Mouse (Mus musculus): ENCODE measurements around the gene Clec12b. TPM values are rescaled to one million over a fixed set of nuclear protein-coding genes. Genes with fewer than 3 reads are reported as not detected.
"Not testable (repeated sequence)": the region's sequence is repeated elsewhere in the genome, so short reads cannot be mapped to it uniquely, and the experiment has no call there.

The Clec12b gene
- polyA plus RNA-seq, 1 experiment from 2014 or later = 0.27 TPM

- no peaks in the 10 kb centered on the region for H3K4me1 ChIP-seq (ENCODE audit: control insufficient read depth, insufficient read depth, low read length)
- H3K9me3 ChIP-seq (ENCODE audit: control insufficient read depth, low read length) = no peaks in the 10 kb centered on the region
- H3K27ac ChIP-seq (ENCODE audit: low read depth, low read length) = no peak overlapping the region
- H3K36me3 ChIP-seq (ENCODE audit: control insufficient read depth, insufficient read depth, low read length) = no peaks in the 10 kb centered on the region
- H3K4me2 ChIP-seq (ENCODE audit: low read depth, low read length) = no peak overlapping the region
- no peak for ATAC-seq (ENCODE audit: low read depth)
- H3K9ac ChIP-seq (replicated peaks; ENCODE audit: low read depth, low read length) = no peak overlapping the region
- no peaks in the 10 kb centered on the region for H3K27me3 ChIP-seq (ENCODE audit: control insufficient read depth, insufficient read depth, low read length)
- H3K4me3 ChIP-seq (ENCODE audit: low read depth, low read length) = no peak overlapping the region
These were observed 29.2 kb downstream of the Clec12b start for GRCm38 (mm10) chr6:129356430-129356829.

- no peak overlapping the region for H3K27ac ChIP-seq (ENCODE audit: low read depth, low read length)
- no peaks in the 10 kb centered on the region for H3K4me1 ChIP-seq (ENCODE audit: control insufficient read depth, insufficient read depth, low read length)
- ATAC-seq (ENCODE audit: low read depth) = no peak
- H3K36me3 ChIP-seq (ENCODE audit: control insufficient read depth, insufficient read depth, low read length) = no peaks in the 10 kb centered on the region
- H3K4me3 ChIP-seq (ENCODE audit: low read depth, low read length) = no peak overlapping the region
- 98% methylated on average over 2 of the region's 2 CpGs for WGBS
- no peaks in the 10 kb centered on the region for H3K27me3 ChIP-seq (ENCODE audit: control insufficient read depth, insufficient read depth, low read length)
- no peak overlapping the region for H3K9ac ChIP-seq (replicated peaks; ENCODE audit: low read depth, low read length)
- no peaks in the 10 kb centered on the region for H3K9me3 ChIP-seq (ENCODE audit: control insufficient read depth, low read length)
- H3K4me2 ChIP-seq (ENCODE audit: low read depth, low read length) = no peak overlapping the region
These were observed 29.9 kb downstream of the Clec12b start for GRCm38 (mm10) chr6:129355774-129356173.

- Histone ChIP-seq H3K27ac (ENCODE audit: low read depth, low read length) (no peak overlapping the region), H3K4me3 (ENCODE audit: low read depth, low read length) (no peak overlapping the region), H3K9ac (replicated peaks; ENCODE audit: low read depth, low read length) (no peak overlapping the region), H3K27me3 (ENCODE audit: control insufficient read depth, insufficient read depth, low read length) (no peaks in the 10 kb centered on the region), H3K36me3 (ENCODE audit: control insufficient read depth, insufficient read depth, low read length) (no peaks in the 10 kb centered on the region), H3K9me3 (ENCODE audit: control insufficient read depth, low read length) (no peaks in the 10 kb centered on the region), H3K4me1 (ENCODE audit: control insufficient read depth, insufficient read depth, low read length) (no peaks in the 10 kb centered on the region), H3K4me2 (ENCODE audit: low read depth, low read length) (no peak overlapping the region)
- 95% methylated on average over 3 of the region's 3 CpGs for WGBS
- no peak for ATAC-seq (ENCODE audit: low read depth)
These were observed 34.6 kb downstream of the Clec12b start for GRCm38 (mm10) chr6:129351091-129351490.

GRCm38 (mm10) chr6:129349524-129350352, 35.9 kb downstream of the Clec12b start:
- H3K4me2 ChIP-seq (ENCODE audit: low read depth, low read length) = no peak overlapping the region
- ATAC-seq (ENCODE audit: low read depth) = no peak
- H3K9me3 ChIP-seq (ENCODE audit: control insufficient read depth, low read length) = no peaks in the 10 kb centered on the region
- no peaks in the 10 kb centered on the region for H3K27me3 ChIP-seq (ENCODE audit: control insufficient read depth, insufficient read depth, low read length)
- H3K4me1 ChIP-seq (ENCODE audit: control insufficient read depth, insufficient read depth, low read length) = no peaks in the 10 kb centered on the region
- WGBS = 65% methylated on average over 4 of the region's 4 CpGs
- H3K27ac ChIP-seq (ENCODE audit: low read depth, low read length) = no peak overlapping the region
- no peak overlapping the region for H3K4me3 ChIP-seq (ENCODE audit: low read depth, low read length)
- no peak overlapping the region for H3K9ac ChIP-seq (replicated peaks; ENCODE audit: low read depth, low read length)
- H3K36me3 ChIP-seq (ENCODE audit: control insufficient read depth, insufficient read depth, low read length) = no peaks in the 10 kb centered on the region

GRCm38 (mm10) chr6:129344408-129344807, 41.3 kb downstream of the Clec12b start:
- H3K4me2 ChIP-seq (ENCODE audit: low read depth, low read length) = no peak overlapping the region
- no peak overlapping the region for H3K9ac ChIP-seq (replicated peaks; ENCODE audit: low read depth, low read length)
- H3K36me3 ChIP-seq (ENCODE audit: control insufficient read depth, insufficient read depth, low read length) = no peaks in the 10 kb centered on the region
- H3K4me3 ChIP-seq (ENCODE audit: low read depth, low read length) = no peak overlapping the region
- WGBS = 82% methylated on average over 3 of the region's 3 CpGs
- H3K9me3 ChIP-seq (ENCODE audit: control insufficient read depth, low read length) = no peaks in the 10 kb centered on the region
- H3K27ac ChIP-seq (ENCODE audit: low read depth, low read length) = no peak overlapping the region
- H3K4me1 ChIP-seq (ENCODE audit: control insufficient read depth, insufficient read depth, low read length) = no peaks in the 10 kb centered on the region
- no peak for ATAC-seq (ENCODE audit: low read depth)
- no peaks in the 10 kb centered on the region for H3K27me3 ChIP-seq (ENCODE audit: control insufficient read depth, insufficient read depth, low read length)

GRCm38 (mm10) chr6:129342391-129342790, 43.3 kb downstream of the Clec12b start, which contains the start of gene Clec12a:
Gene Clec12a (plus strand): TSS chr6:129342691.
- H3K4me1 ChIP-seq (ENCODE audit: control insufficient read depth, insufficient read depth, low read length); H3K9me3 ChIP-seq (ENCODE audit: control insufficient read depth, low read length); H3K9ac ChIP-seq (replicated peaks; ENCODE audit: low read depth, low read length); H3K27ac ChIP-seq (ENCODE audit: low read depth, low read length); H3K27me3 ChIP-seq (ENCODE audit: control insufficient read depth, insufficient read depth, low read length); H3K36me3 ChIP-seq (ENCODE audit: control insufficient read depth, insufficient read depth, low read length); H3K4me3 ChIP-seq (ENCODE audit: low read depth, low read length); H3K4me2 ChIP-seq (ENCODE audit: low read depth, low read length); ATAC-seq (ENCODE audit: low read depth): not testable (repeated sequence)
- WGBS = 81% methylated on average over 4 of the region's 4 CpGs

GRCm38 (mm10) chr6:129337751-129338150, 47.9 kb downstream of the Clec12b start:
- 83% methylated on average over 1 of the region's 1 CpGs for WGBS
- Histone ChIP-seq H3K9ac (replicated peaks; ENCODE audit: low read depth, low read length) (no peak overlapping the region), H3K4me3 (ENCODE audit: low read depth, low read length) (no peak overlapping the region)

GRCm38 (mm10) chr6:129333674-129334078, 52.0 kb downstream of the Clec12b start:
- no peaks in the 10 kb centered on the region for H3K4me1 ChIP-seq (ENCODE audit: control insufficient read depth, insufficient read depth, low read length)
- H3K36me3 ChIP-seq (ENCODE audit: control insufficient read depth, insufficient read depth, low read length) = no peaks in the 10 kb centered on the region
- no peaks in the 10 kb centered on the region for H3K27me3 ChIP-seq (ENCODE audit: control insufficient read depth, insufficient read depth, low read length)
- ATAC-seq (ENCODE audit: low read depth) = peak; percentile 94
- H3K4me3 ChIP-seq (ENCODE audit: low read depth, low read length) = no peak overlapping the region
- H3K9me3 ChIP-seq (ENCODE audit: control insufficient read depth, low read length) = no peaks in the 10 kb centered on the region
- no peak overlapping the region for H3K9ac ChIP-seq (replicated peaks; ENCODE audit: low read depth, low read length)
- peak overlapping the region; percentile 26; the same call in 1 of the 2 replicates for H3K4me2 ChIP-seq (ENCODE audit: low read depth, low read length)
- 17% methylated on average over 11 of the region's 11 CpGs for WGBS
- no peak overlapping the region for H3K27ac ChIP-seq (ENCODE audit: low read depth, low read length)

More at GRCm38 (mm10) chr6:129337751-129338150, 47.9 kb downstream of the Clec12b start:
- H3K9me3 ChIP-seq (ENCODE audit: control insufficient read depth, low read length) = no peaks in the 10 kb centered on the region
- no peaks in the 10 kb centered on the region for H3K27me3 ChIP-seq (ENCODE audit: control insufficient read depth, insufficient read depth, low read length)
- H3K4me2 ChIP-seq (ENCODE audit: low read depth, low read length) = no peak overlapping the region
- ATAC-seq (ENCODE audit: low read depth) = no peak
- no peaks in the 10 kb centered on the region for H3K36me3 ChIP-seq (ENCODE audit: control insufficient read depth, insufficient read depth, low read length)
- no peak overlapping the region for H3K27ac ChIP-seq (ENCODE audit: low read depth, low read length)
- no peaks in the 10 kb centered on the region for H3K4me1 ChIP-seq (ENCODE audit: control insufficient read depth, insufficient read depth, low read length)

- H3K4me3 ChIP-seq (ENCODE audit: low read depth, low read length) = no peak within 1 kb of the TSS
- 64% methylated on average over 11 of the region's 11 CpGs for WGBS
- no peaks in the 10 kb centered on the region for H3K27me3 ChIP-seq (ENCODE audit: control insufficient read depth, insufficient read depth, low read length)
These were observed 54.1 kb downstream of the Clec12b start, which contains the start of gene 4922502D21Rik for GRCm38 (mm10) chr6:129331610-129332009. Gene 4922502D21Rik (minus strand): TSS chr6:129331796.

More at GRCm38 (mm10) chr6:129331610-129332009, 54.1 kb downstream of the Clec12b start, which contains the start of gene 4922502D21Rik:
- ATAC-seq (ENCODE audit: low read depth) = no peak
- Histone ChIP-seq H3K4me2 (ENCODE audit: low read depth, low read length) (no peak within 1 kb of the TSS), H3K27ac (ENCODE audit: low read depth, low read length) (no peak within 1 kb of the TSS), H3K4me1 (ENCODE audit: control insufficient read depth, insufficient read depth, low read length) (no peaks in the 10 kb centered on the region), H3K9ac (replicated peaks; ENCODE audit: low read depth, low read length) (no peak within 1 kb of the TSS), H3K9me3 (ENCODE audit: control insufficient read depth, low read length) (no peaks in the 10 kb centered on the region), H3K36me3 (ENCODE audit: control insufficient read depth, insufficient read depth, low read length) (no peaks in the 10 kb centered on the region)

All from neural tube, embryonic 14.5 days (tissue).